Mouse (Mus musculus) heart, adult 2 months (tissue): ENCODE measurements around the gene Srgap2. TPM values are rescaled to one million over a fixed set of nuclear protein-coding genes. Genes with fewer than 3 reads are reported as not detected.

ENCODE experiments used
- DNase-seq, 2 experiments: peaks; one replicate each; pipeline ENCODE4 v3.0.0; 2021
- H3K27ac ChIP-seq: fragments of 200-600 bp; 2 replicates; pipeline ENCODE4 v1.8.1; 2022
- H3K27me3 ChIP-seq: fragments of 200-500 bp; 2 replicates; pipeline ENCODE4 v1.6.1; 2012; ENCODE audit warnings: mild to moderate bottlenecking, low read length, inconsistent platforms, mixed read lengths; ENCODE audit not compliant: control insufficient read depth, insufficient read depth
- H3K36me3 ChIP-seq: fragments of 200-500 bp; 2 replicates; pipeline ENCODE4 v1.6.1; 2012; ENCODE audit warnings: low read length, inconsistent platforms; ENCODE audit not compliant: control insufficient read depth, insufficient read depth
- H3K4me1 ChIP-seq: fragments of 200-500 bp; 2 replicates; pipeline ENCODE4 v1.6.1; 2011; ENCODE audit warnings: low read length; ENCODE audit not compliant: control insufficient read depth, insufficient read depth
- H3K4me3 ChIP-seq: fragments of 200-600 bp; 2 replicates; pipeline ENCODE4 v1.8.1; 2022
- H3K79me2 ChIP-seq: fragments of 200-500 bp; replicated peaks from 2 replicates; pipeline ENCODE4 v1.6.1; 2012; ENCODE audit warnings: mild to moderate bottlenecking, inconsistent platforms, low read length, moderate library complexity, mixed read lengths; ENCODE audit not compliant: control insufficient read depth, insufficient read depth
- H3K9ac ChIP-seq: fragments of 200-500 bp; 2 replicates; pipeline ENCODE4 v1.6.1; 2012; ENCODE audit warnings: low read depth, mild to moderate bottlenecking, control low read depth, inconsistent platforms, low read length, mixed read lengths
- CTCF ChIP-seq: fragments of 200-600 bp; IDR thresholded peaks from 2 replicates; pipeline ENCODE4 v1.8.1; 2022; ENCODE audit warnings: antibody characterized with exemption, mild to moderate bottlenecking, moderate library complexity
- EP300 ChIP-seq: fragments of 200-500 bp; IDR thresholded peaks from 2 replicates; pipeline ENCODE4 v1.6.1; 2011; ENCODE audit warnings: low read depth, low read length, control low read depth; ENCODE audit not compliant: insufficient read depth
- POLR2A ChIP-seq: fragments of 200-500 bp; IDR thresholded peaks from 2 replicates; pipeline ENCODE4 v1.6.1; 2011; ENCODE audit warnings: mild to moderate bottlenecking, low read depth, low read length, control low read depth; ENCODE audit not compliant: insufficient read depth
- WGBS: fragments of 180-500 bp; shearing (Covaris S2); methylation state at CpG from one replicate; pipeline ENCODE4 v1.1.7; 2018; 5-methylcytosine and 5-hydroxymethylcytosine counted together
- intact Hi-C: fragments of 180-260 bp; cut with DNase I; formaldehyde crosslinking; loops from one replicate; pipeline ENCODE4 v1.15.1; 2025
- polyA plus RNA-seq: library from polyadenylated mRNA; depleted of rRNA; stranded (reverse); fragments of >200 nt; gene quantifications from 2 replicates; pipeline ENCODE4 v1.2.3, GENCODE M21; 2012
- total RNA-seq, 2 experiments: library from RNA; stranded (reverse); gene quantifications; 2 replicates each; pipeline ENCODE4 v1.2.3; 2021

Gene Srgap2
- total and polyA plus RNA-seq, 3 experiments: 15.2 to 20.5 (median 15.9) TPM

- no peak for TF ChIP-seq EP300
- TF ChIP-seq CTCF: no peak
- no peak for TF ChIP-seq POLR2A
- no peak for DNase-seq
- no peaks in the 10 kb centered on the region for H3K79me2 ChIP-seq
- 77% methylated on average over 13 of the region's 13 CpGs for WGBS
- H3K27ac ChIP-seq: no peak overlapping the region
- intact Hi-C loops: no loop called here
- H3K9ac ChIP-seq: no peak overlapping the region
- no peaks in the 10 kb centered on the region; the same call in 1 of the 2 replicates for H3K4me1 ChIP-seq
- H3K4me3 ChIP-seq: no peak overlapping the region
- no peaks in the 10 kb centered on the region for H3K27me3 ChIP-seq
- H3K36me3 ChIP-seq: no peaks in the 10 kb centered on the region
Measured at GRCm38 (mm10) chr1:131546798-131547690, 19.9 kb upstream of the Srgap2 start.

GRCm38 (mm10) chr1:131543886-131544565, 16.9 kb upstream of the Srgap2 start:
- Histone ChIP-seq H3K4me1 (no peaks in the 10 kb centered on the region; the same call in 1 of the 2 replicates), H3K36me3 (no peaks in the 10 kb centered on the region), H3K79me2 (no peaks in the 10 kb centered on the region), H3K27me3 (no peaks in the 10 kb centered on the region), H3K9ac (no peak overlapping the region), H3K4me3 (no peak overlapping the region), H3K27ac (no peak overlapping the region)
- DNase-seq: no peak
- 62% methylated on average over 7 of the region's 7 CpGs for WGBS
- no peak for TF ChIP-seq POLR2A
- no peak for TF ChIP-seq EP300
- no peak for TF ChIP-seq CTCF
- intact Hi-C loops: no loop called here

- Histone ChIP-seq H3K4me1 (no peaks in the 10 kb centered on the region; the same call in 1 of the 2 replicates), H3K27me3 (no peaks in the 10 kb centered on the region), H3K27ac (no peak overlapping the region), H3K9ac (no peak overlapping the region), H3K36me3 (no peaks in the 10 kb centered on the region), H3K4me3 (no peak overlapping the region), H3K79me2 (no peaks in the 10 kb centered on the region)
- 75% methylated on average over 5 of the region's 5 CpGs for WGBS
- DNase-seq: no peak
- no peak for TF ChIP-seq EP300
- no peak for TF ChIP-seq CTCF
- no peak for TF ChIP-seq POLR2A
- intact Hi-C loops: no loop called here
Measured at GRCm38 (mm10) chr1:131541903-131542302, 14.8 kb upstream of the Srgap2 start.

GRCm38 (mm10) chr1:131541431-131541830, 14.3 kb upstream of the Srgap2 start:
- WGBS: 22% methylated on average over 3 of the region's 3 CpGs

GRCm38 (mm10) chr1:131540795-131541194, 13.6 kb upstream of the Srgap2 start:
- H3K27ac ChIP-seq: no peak overlapping the region
- DNase-seq: no peak
- H3K27me3 ChIP-seq: no peaks in the 10 kb centered on the region
- no peaks in the 10 kb centered on the region for H3K79me2 ChIP-seq
- H3K4me1 ChIP-seq: no peaks in the 10 kb centered on the region; the same call in 1 of the 2 replicates
- intact Hi-C loops: no loop called here
- H3K9ac ChIP-seq: no peak overlapping the region
- WGBS: 73% methylated on average over 5 of the region's 5 CpGs
- no peaks in the 10 kb centered on the region for H3K36me3 ChIP-seq
- H3K4me3 ChIP-seq: no peak overlapping the region
- TF ChIP-seq EP300 (no peak), CTCF (no peak), POLR2A (no peak)

More at GRCm38 (mm10) chr1:131541431-131541830, 14.3 kb upstream of the Srgap2 start:
- Histone ChIP-seq H3K27ac (no peak overlapping the region), H3K9ac (no peak overlapping the region), H3K4me3 (no peak overlapping the region), H3K36me3 (no peaks in the 10 kb centered on the region), H3K79me2 (no peaks in the 10 kb centered on the region), H3K27me3 (no peaks in the 10 kb centered on the region), H3K4me1 (no peaks in the 10 kb centered on the region; the same call in 1 of the 2 replicates)
- TF ChIP-seq EP300 (no peak), CTCF (no peak), POLR2A (no peak)
- no peak for DNase-seq
- intact Hi-C loops: no loop called here

- Histone ChIP-seq H3K27me3 (no peaks in the 10 kb centered on the region), H3K4me1 (no peaks in the 10 kb centered on the region; the same call in 1 of the 2 replicates), H3K79me2 (no peaks in the 10 kb centered on the region), H3K4me3 (no peak overlapping the region), H3K9ac (no peak overlapping the region), H3K36me3 (no peaks in the 10 kb centered on the region), H3K27ac (no peak overlapping the region)
- WGBS: 84% methylated on average over 4 of the region's 4 CpGs
- intact Hi-C loops: no loop called here
- TF ChIP-seq POLR2A (no peak), EP300 (no peak), CTCF (no peak)
- no peak for DNase-seq
Measured at GRCm38 (mm10) chr1:131539771-131540170, 12.6 kb upstream of the Srgap2 start.
